Mouse (Mus musculus) intestine, postnatal 0 days (tissue): ENCODE data around the gene Trim38. TPM values are rescaled to one million over a fixed set of nuclear protein-coding genes. Genes with fewer than 3 reads are reported as not detected.
"Not testable (repeated sequence)": the region's sequence is repeated elsewhere in the genome, so short reads cannot be mapped to it uniquely, and the experiment has no call there.

ENCODE experiments used
- ATAC-seq: fragments of 200-750 bp; cut with Nextera tagmentation; 2 replicates; pipeline ENCODE4 v1.8.0; 2017; ENCODE audit warnings: mild to moderate bottlenecking, moderate TSS enrichment, moderate library complexity
- H3K27ac ChIP-seq: fragments of 300-500 bp; sonication (generic); 2 replicates; pipeline ENCODE4 v1.5.1; 2014; ENCODE audit warnings: mild to moderate bottlenecking, low read depth, low read length, moderate library complexity
- H3K27me3 ChIP-seq: fragments of 300-500 bp; sonication (generic); replicated peaks from 2 replicates; pipeline ENCODE4 v1.6.1; 2014; ENCODE audit warnings: low read length, mixed read lengths; ENCODE audit not compliant: control insufficient read depth, insufficient read depth
- H3K36me3 ChIP-seq: fragments of 300-500 bp; sonication (generic); 2 replicates; pipeline ENCODE4 v1.6.1; 2014; ENCODE audit warnings: mild to moderate bottlenecking, moderate library complexity; ENCODE audit not compliant: control insufficient read depth, insufficient read depth
- H3K4me1 ChIP-seq: fragments of 300-500 bp; sonication (generic); replicated peaks from 2 replicates; pipeline ENCODE4 v1.6.1; 2014; ENCODE audit warnings: antibody characterized with exemption, low read length, mixed read lengths; ENCODE audit not compliant: control insufficient read depth, insufficient read depth
- H3K4me2 ChIP-seq: fragments of 300-500 bp; sonication (generic); replicated peaks from 2 replicates; pipeline ENCODE4 v1.6.1; 2014; ENCODE audit warnings: low read depth, mild to moderate bottlenecking, moderate library complexity
- H3K4me3 ChIP-seq: fragments of 300-500 bp; sonication (generic); 2 replicates; pipeline ENCODE4 v1.5.1; 2014; ENCODE audit warnings: low read depth, low read length
- H3K9ac ChIP-seq: fragments of 300-500 bp; sonication (generic); 2 replicates; pipeline ENCODE4 v1.6.1; 2014; ENCODE audit warnings: mild to moderate bottlenecking, low read depth, low read length
- H3K9me3 ChIP-seq: fragments of 300-500 bp; sonication (generic); 2 replicates; pipeline ENCODE4 v1.6.1; 2016; ENCODE audit warnings: mixed run types; ENCODE audit not compliant: control insufficient read depth
- CTCF ChIP-seq: sonication (generic); IDR thresholded peaks from 2 replicates; pipeline ENCODE4 v1.5.1; 2016; ENCODE audit warnings: low read depth, mild to moderate bottlenecking, control low read depth, antibody characterized with exemption, moderate library complexity
- WGBS: fragments of 180-500 bp; shearing (Covaris S2); extraction: QIAGEN DNeasy Blood & Tissue Kit; methylation state at CpG from one replicate; pipeline ENCODE4 v1.1.7; 2014; 5-methylcytosine and 5-hydroxymethylcytosine counted together
- polyA plus RNA-seq: library from polyadenylated mRNA; unstranded; fragments of >200 nt; fragmentation: Nextera tagmentation; extraction: Ambion mirVana; gene quantifications from 2 replicates; pipeline ENCODE4 v1.2.1, GENCODE M21; 2015

The Trim38 gene
- polyA plus RNA-seq: 0.10 TPM in 1 of 2 replicates, not detected in the other

GRCm38 (mm10) chr13:23769613-23770012 lies at the start of gene Trim38:
TSS of gene Trim38 (plus strand) at chr13:23769913.
- not testable (repeated sequence) for H3K36me3 ChIP-seq, H3K4me3 ChIP-seq, H3K27me3 ChIP-seq, H3K9ac ChIP-seq, H3K9me3 ChIP-seq, H3K27ac ChIP-seq, H3K4me1 ChIP-seq, ATAC-seq, H3K4me2 ChIP-seq
- 88% methylated on average over 2 of the region's 2 CpGs for WGBS

DNA sequence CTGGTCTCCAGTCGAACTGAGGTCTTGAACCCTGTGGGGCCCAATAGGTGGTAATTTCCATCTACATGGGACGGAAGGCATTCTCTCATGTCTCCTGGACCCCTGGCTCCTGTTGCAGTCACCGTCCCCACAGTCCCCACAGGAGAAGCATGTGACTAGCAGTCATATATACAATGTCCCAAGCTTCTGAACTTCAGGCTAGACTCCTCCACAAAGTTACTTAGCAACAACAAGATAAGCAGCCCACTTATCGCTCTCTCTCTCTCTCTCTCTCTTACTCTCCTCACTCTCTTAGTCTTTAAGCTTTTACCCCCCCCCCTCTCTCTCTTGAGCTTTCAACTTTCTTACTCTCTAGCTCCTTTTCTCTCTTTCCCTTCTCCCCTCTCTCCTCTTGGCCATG lies 45.5 kb upstream of the Trim38 start:
- Histone ChIP-seq H3K27me3 (no peaks in the 10 kb centered on the region), H3K4me1 (no peaks in the 10 kb centered on the region), H3K4me3 (no peak overlapping the region), H3K9ac (no peak overlapping the region), H3K36me3 (no peaks in the 10 kb centered on the region), H3K4me2 (no peak overlapping the region), H3K27ac (no peak overlapping the region), H3K9me3 (no peaks in the 10 kb centered on the region)
- ATAC-seq: no peak
- no peak for TF ChIP-seq CTCF
- 76% methylated on average over 4 of the region's 4 CpGs for WGBS

- no peak overlapping the region for H3K4me3 ChIP-seq
Observed at GRCm38 (mm10) chr13:23725213-23725612, 44.5 kb upstream of the Trim38 start.

DNA sequence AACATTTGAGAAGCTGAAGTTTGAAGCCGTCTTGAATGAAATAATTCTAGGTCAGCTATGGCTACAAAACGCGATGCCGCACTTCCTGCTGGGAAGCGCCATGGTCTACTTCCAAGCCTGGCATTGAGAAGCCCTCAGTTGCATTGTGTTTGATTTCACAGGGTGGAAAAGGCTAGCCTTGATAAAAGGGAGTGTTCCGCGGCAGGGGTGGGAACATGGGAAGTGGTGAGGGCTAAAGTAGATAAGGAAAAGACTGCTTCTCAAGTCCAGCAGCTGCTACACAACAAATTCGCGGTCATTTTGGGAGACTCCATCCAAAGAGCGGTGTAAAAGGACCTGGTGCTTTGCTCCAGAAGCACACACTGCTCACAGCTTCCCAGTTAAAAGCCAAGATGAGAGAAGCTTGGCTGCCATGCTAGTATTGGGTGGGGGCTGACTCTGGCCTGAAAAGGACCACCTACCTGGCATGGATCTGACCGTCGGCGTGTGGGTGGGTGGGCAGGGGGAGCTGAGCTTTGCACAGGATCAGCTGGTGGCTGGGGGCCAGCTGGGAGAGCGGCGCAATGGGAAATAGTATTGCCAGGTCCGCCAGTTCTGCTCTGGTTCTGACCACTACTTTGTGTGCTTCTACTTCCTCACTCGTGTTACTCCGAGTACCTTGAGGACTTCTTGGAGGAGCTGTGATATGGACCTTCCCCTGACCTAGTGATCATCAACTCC lies 41.1 kb upstream of the Trim38 start:
- Histone ChIP-seq H3K4me2 (no peak overlapping the region), H3K4me1 (no peaks in the 10 kb centered on the region), H3K27ac (no peak overlapping the region), H3K36me3 (no peaks in the 10 kb centered on the region), H3K27me3 (no peaks in the 10 kb centered on the region), H3K9ac (no peak overlapping the region), H3K4me3 (no peak overlapping the region), H3K9me3 (no peaks in the 10 kb centered on the region)
- TF ChIP-seq CTCF: no peak
- no peak for ATAC-seq
- 87% methylated on average over 18 of the region's 18 CpGs for WGBS

More at GRCm38 (mm10) chr13:23725213-23725612, 44.5 kb upstream of the Trim38 start:
- no CpG with 5 or more reads among the region's 1 CpGs for WGBS
- Histone ChIP-seq H3K9ac (no peak overlapping the region), H3K27ac (no peak overlapping the region), H3K4me2 (no peak overlapping the region), H3K9me3 (no peaks in the 10 kb centered on the region), H3K36me3 (no peaks in the 10 kb centered on the region), H3K27me3 (no peaks in the 10 kb centered on the region), H3K4me1 (no peaks in the 10 kb centered on the region)
- no peak for TF ChIP-seq CTCF
- ATAC-seq: no peak

DNA sequence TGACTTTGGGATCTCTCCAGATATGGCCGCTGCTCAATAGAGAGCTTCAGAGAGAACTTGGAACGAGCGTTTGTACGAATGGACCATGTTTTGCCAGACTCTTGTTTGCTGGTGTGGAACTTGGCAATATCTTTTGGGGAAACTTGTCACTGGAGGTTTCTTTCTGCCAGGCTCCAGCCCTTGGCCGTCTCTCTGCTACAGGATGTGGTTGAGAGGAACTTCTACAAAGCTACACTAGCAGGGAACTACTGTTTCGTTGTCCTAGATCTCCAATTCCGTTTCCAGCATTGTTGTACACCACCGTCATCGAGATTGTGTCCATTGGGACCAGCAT lies 40.6 kb upstream of the Trim38 start:
- WGBS: 92% methylated on average over 9 of the region's 9 CpGs

DNA sequence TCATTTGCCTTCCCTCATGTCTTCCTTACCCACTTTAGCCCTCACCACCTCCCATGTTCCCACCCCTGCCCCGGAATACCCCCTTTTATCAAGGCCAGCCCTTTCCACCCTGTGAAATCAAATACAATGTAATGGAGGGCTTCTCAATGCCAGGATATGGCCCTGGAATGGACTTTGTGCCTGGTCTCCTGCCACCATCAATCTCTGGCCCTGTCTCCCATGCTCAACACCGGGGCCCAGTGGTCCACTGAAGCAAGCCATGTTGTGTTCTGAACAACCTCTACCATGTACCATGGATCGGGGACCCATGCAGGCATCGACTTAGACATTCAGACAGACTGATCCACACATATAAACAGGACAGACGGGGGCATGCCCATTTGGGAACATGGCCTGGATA lies 40.0 kb upstream of the Trim38 start:
- no peak overlapping the region for H3K9ac ChIP-seq
- no peaks in the 10 kb centered on the region for H3K9me3 ChIP-seq
- no peaks in the 10 kb centered on the region for H3K36me3 ChIP-seq
- H3K27me3 ChIP-seq: no peaks in the 10 kb centered on the region
- no peak overlapping the region for H3K4me2 ChIP-seq
- 90% methylated on average over 5 of the region's 5 CpGs for WGBS
- H3K27ac ChIP-seq: no peak overlapping the region
- no peak for ATAC-seq
- H3K4me1 ChIP-seq: no peaks in the 10 kb centered on the region
- no peak overlapping the region for H3K4me3 ChIP-seq
- no peak for TF ChIP-seq CTCF

More for the DNA sequence above, 40.6 kb upstream of the Trim38 start:
- Histone ChIP-seq H3K9ac (no peak overlapping the region), H3K27ac (no peak overlapping the region), H3K9me3 (no peaks in the 10 kb centered on the region), H3K36me3 (no peaks in the 10 kb centered on the region), H3K4me2 (no peak overlapping the region), H3K4me1 (no peaks in the 10 kb centered on the region), H3K4me3 (no peak overlapping the region), H3K27me3 (no peaks in the 10 kb centered on the region)
- TF ChIP-seq CTCF: no peak
- ATAC-seq: no peak
